Mouse (Mus musculus): ENCODE data around the gene Cdh1. TPM values are rescaled to one million over a fixed set of nuclear protein-coding genes. Genes with fewer than 3 reads are reported as not detected.

The Cdh1 gene
- total RNA-seq, 2 experiments from 2014 or later = 2.2 to 2.8 TPM

DNA sequence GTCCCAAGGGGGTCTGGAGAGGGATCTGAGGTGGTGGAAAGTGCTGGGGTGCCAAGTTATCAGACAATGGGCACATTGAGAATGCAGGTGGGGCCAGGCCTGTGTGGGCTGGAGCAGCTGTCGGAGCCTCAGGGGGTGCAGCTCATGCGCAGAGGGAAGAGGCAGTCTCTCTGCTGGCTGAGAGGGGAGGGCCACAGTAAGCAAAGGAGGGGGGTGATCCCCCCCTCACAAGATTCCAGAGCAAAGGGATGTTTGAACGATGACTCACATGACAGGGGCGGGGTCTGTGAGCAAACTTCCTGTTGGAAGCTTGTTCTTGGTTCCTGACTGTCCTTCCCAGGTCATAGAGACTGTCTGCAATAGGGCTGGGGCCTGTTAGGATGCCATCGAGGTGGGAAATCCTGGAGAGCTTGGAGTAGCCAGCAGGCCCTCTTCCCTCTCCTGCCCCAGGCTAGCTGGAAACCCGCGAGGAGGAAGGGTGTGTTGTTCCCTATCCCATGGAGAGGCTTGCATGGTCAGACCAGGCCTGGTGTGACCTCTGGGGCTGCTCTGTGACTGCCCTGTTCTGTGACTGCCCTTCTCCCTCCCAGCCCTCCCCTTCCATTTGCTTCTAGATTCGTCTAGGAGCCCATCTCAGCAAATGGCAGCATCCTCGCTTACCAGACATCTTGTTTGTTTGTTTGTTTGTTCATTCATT is 16.5 kb downstream of the Cdh1 start:
- DNase-seq (ENCODE audit: low spot score in 2 of 2) = no peak

DNA sequence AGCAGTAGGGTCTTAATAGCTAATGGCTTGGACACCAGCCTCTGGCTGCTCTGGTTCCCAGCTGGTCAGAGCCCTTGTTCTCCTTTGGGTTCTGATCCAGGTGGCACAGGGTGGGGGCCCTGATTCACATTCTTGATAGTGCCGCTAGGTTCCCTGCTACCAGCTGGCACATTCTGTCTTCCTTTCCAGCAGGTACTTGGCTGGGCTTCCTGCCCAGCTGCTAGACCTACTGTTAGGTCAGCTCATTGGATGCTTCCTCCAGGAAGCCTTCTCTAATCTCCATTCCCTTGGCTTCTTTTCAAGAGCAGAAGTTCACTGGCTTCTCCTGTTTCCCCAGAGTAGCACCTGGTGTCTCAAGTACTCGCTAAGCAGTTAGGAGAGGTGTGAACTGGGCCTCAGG is 17.3 kb downstream of the Cdh1 start:
- no peak for DNase-seq (ENCODE audit: low spot score in 2 of 2)

DNA sequence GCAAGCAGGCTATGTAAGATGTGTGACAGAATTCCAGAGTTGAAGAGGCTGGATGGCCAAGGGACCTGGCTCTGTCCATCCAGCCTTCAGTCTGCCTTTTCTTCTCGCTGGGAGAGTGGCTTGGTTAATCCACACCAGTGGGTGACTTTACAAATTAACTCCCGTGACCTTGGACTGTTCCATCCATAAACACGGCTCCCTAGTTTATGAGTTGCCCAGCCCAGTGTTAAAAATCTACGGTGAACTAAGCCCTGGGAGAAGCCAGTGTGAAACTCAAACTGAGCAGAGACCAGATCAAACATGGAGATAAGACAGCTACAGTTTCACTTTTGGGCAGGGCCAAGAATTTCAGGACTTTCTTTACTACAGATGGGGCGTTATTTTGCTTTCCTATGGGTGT is 19.9 kb downstream of the Cdh1 start:
- no peak for DNase-seq (ENCODE audit: low spot score in 2 of 2)

DNA sequence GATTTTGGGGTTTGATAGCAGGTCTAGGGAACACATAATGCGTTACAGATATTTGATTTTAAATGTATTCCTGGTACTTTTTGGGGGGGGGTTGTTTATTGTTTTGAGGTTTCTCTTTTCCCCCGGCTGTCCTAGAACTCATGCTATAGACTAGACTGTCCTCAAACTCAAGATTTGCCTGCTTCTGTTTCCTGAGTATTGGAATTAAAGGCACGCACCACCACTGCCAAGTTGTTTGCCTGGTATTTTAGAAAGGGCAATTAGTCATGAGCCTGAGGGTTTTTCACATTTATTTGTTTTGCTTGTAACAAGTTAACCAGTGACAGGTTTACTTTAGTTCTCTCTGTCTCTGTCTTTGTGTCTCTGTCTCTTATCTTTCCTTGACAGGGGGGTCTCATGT is 20.3 kb downstream of the Cdh1 start:
- DNase-seq (ENCODE audit: low spot score in 2 of 2) = no peak

DNA sequence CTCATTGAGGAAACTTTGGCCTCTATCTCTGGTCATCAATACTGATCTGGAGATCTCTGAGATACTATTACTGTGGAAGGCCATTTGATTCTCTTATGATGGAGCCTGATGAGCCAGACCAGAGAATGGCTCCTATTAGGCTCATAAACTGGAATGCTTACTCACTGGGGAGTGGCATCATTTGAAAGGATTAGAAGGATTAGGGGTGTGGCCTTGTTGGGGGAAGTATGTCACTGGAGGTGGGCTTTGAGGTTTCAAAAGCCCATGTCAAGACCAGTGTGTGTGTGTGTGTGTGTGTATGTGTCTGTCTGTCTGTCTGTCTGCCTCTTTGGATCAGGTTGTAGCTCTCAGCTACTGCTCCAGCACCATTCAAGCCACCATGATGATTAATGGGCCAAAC is 20.8 kb downstream of the Cdh1 start:
- no peak for DNase-seq (ENCODE audit: low spot score in 2 of 2)

DNA sequence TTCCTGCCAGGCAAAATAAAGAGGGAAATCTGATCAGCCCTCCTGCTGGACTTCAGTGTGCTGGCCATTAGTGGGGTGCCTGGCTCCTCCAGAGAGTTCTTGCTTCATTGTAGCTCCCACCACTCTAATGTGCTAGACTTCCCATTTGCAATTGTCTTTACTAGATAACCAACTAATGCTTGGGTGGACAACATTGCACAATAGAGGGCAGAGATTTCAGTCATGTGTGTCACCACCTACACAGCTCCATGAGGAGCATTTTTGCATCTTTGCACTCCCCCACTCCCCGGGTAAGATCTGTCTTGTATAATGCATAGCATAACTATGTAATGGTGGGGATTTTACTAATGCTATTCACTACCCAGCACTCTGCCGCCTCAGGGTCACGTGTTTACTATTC is 21.6 kb downstream of the Cdh1 start:
- no peak for DNase-seq (ENCODE audit: low spot score in 2 of 2)

DNA sequence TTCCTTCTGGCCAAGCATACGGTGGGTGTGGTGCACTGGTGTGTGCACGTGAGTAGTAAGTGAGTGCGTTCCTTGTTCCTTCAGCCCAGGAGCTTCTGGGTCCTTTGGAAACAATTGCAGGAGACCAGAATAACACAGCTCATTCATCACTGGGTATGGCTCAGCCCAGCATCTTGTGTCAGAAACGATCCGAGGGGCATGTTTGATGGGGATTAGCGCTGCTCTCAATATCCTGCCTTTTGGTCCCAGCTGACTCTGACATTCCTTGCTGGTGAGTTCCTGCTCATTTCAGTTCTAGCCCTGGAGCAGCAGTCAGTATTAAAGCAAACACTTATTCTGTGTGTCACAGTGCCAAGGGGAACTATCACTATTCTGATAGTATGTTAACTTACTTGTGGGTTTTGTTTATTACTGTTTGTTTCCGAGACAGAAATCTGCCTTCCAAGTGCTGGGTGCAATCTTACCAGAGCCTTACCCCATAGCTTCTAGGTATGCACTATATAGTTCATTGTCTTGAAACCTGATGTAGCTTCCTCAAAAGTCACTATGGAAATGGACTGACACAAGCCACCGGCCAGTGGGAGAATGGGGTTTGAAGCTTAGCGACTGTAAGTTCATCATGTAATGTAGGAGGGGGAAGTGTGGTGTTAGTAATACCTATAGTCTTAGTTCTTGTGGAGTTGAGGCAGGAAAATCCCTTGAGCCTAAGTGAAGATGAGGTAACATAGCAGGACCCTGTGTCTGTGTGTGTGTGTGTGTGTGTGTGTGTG is 23.1 kb downstream of the Cdh1 start:
- no peak for DNase-seq (ENCODE audit: low spot score in 2 of 2)

DNA sequence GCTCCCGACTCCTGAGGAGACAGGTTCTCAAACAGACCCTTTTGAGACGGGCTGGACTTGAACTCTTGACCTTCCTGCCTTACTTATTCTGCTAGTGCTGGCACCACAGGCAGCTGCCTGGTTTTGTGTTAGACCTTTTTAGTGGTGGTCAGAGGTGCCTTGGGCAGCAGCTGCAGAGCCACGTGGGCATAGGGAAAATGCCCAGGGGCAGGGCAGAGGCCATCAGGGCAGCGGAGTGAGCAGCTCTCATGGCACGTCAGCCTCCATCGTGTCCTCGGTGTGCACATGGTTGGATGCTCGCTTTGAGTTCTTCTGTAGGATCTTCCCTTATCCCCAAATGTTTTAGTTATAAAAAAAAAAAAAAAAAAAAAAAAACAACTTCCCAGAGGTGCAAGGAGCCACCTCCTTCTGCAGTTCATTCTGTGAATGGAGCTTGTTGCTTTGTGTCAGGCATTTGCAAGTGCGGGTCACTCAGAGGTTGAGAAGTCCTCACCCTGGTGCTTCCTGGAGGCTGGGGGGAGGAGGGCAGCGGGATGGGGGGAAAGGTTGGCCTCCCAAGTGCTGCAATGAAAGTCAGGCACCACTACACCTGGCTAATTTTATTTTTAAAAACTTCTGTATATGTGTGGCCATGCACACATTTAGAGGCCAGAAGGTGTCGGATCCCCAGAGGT is 25.3 kb downstream of the Cdh1 start:
- no peak for DNase-seq (ENCODE audit: low spot score in 2 of 2)

DNA sequence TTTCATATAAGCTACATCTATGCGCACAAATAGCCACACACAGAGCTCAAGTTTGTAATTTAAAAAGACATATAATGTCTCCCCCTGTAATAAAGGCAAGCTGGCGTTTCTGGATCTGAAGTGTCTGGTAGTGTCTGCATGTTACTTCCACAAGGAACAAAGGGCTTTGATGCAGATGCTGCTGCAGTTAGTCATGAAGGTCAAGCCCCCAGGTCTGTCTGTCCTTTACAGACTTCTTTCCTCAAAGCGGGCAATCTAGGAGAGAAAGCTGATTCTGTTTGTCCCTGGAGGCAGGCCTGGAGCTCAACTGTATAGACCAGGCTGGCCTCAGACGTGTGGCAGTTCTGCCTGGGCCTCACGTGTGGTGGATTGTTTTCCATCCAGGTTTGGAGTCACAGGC is 26.3 kb downstream of the Cdh1 start:
- no peak for DNase-seq (ENCODE audit: low spot score in 2 of 2)

DNA sequence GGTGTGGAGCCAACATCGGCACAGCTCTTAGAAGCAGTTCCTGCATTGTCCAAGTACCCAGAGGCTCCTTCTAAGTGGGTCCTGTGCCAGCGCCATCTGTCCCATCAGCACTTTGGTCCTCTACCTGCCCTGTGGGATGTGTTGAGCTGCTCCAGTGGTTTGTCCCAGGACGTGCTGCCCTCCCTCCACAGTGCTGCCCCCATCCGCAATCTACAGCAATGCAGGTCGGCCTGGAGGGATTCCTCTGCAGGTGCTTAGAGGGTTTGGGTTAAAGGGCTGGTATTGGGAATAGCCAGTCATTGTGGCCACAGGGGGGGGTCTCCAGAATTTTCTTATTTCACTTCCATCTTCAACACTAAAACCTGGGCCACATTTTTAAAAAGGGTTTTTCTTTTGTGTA is 28.8 kb downstream of the Cdh1 start:
- DNase-seq (ENCODE audit: low spot score in 2 of 2) = no peak

DNA sequence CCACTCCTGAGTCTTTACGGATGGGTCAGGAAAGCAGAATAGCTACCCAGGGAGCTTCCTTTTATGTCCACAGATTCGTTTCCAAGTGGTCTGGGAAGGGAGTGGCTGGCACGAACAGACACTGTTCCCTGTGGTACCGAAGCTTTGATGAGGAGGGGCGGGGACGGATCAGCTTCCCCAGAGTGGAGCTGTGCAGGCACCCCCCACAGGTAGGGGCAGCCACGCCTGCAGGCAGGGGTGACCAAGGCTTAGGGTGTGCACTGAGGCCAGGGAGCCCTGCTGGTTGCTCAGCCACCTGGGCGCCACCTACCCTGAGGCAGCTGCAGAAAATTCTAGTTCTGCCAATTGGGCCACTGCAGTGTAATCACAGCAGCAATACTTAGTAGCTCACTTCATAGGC is 29.5 kb downstream of the Cdh1 start:
- DNase-seq (ENCODE audit: low spot score in 2 of 2) = no peak

DNA sequence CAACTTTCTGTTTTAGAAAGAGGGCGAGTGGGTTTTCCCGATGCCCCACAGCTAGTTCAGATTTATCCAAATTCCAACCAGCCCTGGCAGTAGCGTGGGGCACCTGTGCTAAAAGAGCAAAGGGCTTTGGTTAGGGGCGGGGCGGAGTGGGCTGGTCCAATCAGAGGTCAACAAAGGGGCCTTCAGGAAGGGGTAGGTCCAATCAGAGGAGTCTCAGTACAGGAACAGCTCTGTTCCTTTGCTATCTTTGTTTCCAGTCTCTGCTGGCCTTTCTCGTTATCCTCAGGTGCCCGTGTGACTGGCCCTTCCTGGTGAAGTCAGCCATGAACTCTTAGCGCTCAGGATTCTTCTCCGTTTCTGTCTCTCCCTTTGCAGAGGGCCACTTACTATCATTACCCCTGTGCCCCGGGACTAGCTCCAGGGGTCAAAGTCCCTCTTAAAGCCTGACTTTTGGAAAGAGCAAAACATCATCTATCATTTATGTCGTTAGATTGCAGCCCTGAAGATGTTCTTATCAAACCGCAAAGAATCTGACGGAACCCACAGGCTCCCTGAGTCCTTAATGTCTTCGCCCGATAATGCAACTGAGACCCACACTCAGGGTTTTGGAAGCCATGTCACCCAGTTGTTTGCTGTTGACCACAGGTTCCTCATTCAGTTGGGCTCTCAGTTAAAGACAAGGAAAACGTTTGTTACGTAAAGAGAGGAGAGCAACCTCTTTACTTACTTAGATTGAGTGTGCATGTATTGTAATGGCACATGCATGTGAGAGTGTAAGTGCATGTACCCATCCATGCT is 30.4 kb downstream of the Cdh1 start:
- DNase-seq (ENCODE audit: low spot score in 2 of 2) = no peak

DNA sequence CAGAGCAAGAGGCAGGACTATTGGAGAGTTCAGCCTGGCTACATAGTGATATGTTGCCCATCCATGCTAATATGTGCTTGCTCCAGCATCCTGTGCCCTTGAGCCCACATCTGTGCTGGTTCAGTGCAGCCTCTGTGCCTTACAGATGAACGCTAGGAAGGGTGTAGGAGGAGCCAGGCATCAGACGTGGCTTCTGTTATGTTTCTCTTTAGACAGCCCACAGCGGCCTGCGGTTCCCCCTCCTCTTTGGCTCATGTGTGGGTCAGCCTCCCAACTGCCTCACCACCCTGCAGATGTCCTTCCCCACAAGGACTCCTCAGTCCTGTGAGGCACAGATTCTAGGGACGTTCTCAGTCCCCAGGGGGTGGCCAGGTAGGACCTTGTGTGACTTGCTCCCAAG is 32.1 kb downstream of the Cdh1 start:
- DNase-seq (ENCODE audit: low spot score in 2 of 2) = no peak

DNA sequence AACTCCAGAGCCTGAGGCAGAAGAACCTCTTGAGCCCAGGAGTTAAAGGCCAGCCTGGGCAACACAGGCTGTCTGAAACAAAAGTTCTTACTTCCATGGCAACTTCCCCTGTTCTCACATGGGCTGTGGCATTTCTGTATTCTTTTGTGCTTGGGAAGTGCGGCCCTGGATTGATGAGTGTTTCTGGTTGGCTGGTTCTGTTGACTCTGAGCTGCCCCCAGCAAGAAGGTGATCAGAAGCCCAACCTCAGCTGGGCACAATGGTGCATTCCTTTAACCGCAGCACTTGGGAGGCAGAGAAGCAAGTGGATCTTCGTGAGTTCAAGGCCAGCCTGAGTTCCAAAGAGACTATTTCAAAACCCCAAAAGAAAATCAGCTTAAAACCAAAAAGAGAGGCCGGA is 34.3 kb downstream of the Cdh1 start:
- no peak for DNase-seq (ENCODE audit: low spot score in 2 of 2)

DNA sequence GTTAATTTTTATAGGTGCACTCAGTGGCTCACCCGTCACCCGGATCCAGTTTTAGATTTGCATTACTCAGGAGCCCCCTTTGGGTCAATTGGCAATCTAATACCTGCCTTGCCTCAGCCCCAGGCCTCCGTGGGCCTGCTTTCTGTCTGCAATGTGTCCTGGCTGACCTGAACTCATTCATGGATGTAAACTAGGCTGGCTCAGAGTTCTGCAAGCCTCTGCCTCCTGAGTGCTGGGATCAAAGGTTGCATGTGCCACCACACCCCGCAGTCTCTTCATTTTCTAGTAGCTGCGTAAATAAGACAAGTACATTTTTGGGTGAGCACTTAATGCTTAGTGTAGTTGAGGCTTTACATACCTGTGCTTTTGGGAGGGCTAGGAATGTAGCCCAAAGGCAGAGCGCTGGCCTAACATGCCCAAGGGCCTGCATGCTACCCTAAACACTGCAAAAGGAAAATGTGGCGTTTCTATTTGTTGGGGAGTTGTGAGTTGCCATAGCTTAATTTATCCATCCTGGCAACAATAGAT is 35.7 kb downstream of the Cdh1 start:
- DNase-seq (ENCODE audit: low spot score in 2 of 2) = no peak

DNA sequence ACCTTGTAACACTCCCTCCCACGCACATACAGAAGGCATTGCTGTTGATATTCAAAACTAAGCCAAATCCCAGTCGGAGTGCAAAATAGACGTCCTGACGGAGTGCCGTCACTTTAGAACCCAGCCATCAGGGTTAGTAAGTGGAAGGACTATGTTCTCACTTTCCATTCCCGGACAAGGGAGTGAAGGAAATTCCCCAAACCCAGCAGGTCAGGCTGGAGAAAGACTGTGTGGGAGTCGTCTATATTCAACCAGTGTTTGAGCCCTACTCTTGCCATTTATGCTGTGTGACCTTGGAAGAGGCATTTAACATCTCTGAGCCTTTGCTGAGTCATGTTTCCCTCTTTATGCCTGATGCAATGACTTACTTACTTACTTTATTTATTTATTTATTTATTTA is 37.1 kb downstream of the Cdh1 start:
- no peak for DNase-seq (ENCODE audit: low spot score in 2 of 2)

DNA sequence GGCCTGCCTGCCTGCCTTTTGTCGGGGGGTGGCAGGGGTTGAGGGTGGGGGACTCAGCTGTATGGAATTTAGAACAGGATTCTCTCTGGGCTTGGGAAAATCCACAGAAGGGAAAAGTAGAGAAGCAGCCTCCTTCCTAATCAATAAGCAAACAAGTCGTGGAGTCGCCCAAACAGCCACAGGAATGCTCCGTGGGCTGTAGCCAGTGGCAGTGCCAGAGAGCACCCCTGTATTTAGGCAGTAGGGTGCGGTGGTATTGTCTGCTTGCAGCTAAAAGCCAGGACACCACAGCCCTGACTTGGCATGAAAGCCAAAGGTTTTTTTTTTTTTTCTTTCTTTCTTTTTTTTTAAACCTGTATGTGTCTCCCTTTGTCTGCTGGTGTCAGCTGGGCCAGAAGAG is 37.8 kb downstream of the Cdh1 start:
- no peak for DNase-seq (ENCODE audit: low spot score in 2 of 2)

DNA sequence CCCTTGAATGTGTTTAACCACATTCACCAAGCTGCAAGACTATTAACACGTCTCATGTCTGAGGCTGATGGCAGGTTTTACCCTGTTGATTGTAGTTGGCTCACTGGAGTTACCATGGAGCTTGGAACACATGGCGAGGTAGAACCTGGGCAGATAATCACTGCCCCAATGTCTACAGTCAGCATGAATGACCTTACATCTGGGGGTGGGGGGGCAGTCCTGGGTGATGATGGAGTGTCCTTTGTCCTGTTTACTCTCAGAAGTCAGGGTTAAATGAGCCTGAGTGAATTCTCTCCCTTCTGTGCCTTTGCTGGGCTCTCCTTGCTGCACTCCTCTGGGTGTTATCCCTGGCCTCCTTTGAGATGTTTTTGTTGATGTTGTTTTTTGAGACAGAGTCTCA is 39.0 kb downstream of the Cdh1 start:
- DNase-seq (ENCODE audit: low spot score in 2 of 2) = no peak

DNA sequence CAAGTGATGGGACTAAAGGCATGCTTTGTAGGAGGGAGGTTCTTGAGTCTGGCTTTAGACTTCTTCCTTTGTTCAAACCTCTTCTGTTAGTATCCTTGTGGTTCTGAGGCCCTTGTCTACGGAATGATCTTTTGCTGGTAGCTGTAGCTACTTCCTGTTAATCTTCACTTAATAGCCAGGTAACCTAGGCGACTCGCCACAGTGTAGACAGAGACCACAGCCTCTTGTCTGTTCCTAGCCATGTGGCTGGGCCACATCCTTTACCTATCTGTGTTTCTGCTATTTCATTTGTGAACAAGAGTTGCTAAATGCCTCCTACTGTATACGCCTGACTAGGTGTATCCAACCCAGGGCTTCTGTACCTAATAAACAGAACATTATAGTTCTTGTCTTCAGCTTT is 39.9 kb downstream of the Cdh1 start:
- DNase-seq (ENCODE audit: low spot score in 2 of 2) = no peak

DNA sequence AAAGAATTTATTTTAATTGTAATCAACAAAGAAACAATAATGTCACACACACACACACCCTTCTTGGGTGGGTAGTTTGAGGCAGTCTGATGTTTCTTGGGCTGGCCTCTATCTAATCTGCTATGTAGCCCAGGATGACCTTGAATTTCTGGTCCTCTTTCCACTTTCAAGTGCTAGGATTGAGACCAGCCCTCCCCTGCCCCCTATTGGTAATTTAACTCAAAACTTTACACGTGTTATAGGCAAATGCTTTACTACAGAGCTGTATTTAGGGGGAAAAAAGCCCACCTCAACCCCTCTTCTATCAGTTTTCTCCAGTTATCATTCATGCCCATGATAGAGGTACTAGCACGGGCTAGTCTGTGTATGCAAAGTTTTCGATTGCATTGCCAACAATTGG is 41.8 kb downstream of the Cdh1 start:
- DNase-seq (ENCODE audit: low spot score in 2 of 2) = no peak

DNA sequence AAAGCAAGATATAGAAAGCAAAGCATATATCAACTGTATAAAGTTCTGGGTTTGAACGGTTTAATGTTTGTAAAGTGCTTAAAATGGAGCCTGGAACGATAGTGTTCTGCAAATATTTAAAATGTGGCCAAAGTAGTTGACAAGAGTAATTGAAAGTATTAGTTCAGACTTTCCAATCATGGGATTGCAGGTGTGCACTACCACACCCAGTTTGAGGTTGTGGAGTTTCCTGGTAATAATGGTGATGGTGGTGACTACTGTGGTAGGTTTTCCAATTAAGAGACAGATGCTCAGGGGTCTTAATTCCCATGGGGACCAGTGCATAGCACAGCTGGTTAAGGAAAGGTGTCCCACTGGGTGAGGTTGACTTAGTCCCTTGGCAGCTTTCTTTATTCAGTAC is 43.0 kb downstream of the Cdh1 start:
- no peak for DNase-seq (ENCODE audit: low spot score in 2 of 2)

Measured in left cerebral cortex, adult 18-20 months (tissue).